Mouse (Mus musculus): ENCODE data around the gene Atp6v1e1. TPM values are rescaled to one million over a fixed set of nuclear protein-coding genes. Genes with fewer than 3 reads are reported as not detected.

The Atp6v1e1 gene
- polyA plus RNA-seq, 1 experiment from 2014 or later = 297 TPM

DNA sequence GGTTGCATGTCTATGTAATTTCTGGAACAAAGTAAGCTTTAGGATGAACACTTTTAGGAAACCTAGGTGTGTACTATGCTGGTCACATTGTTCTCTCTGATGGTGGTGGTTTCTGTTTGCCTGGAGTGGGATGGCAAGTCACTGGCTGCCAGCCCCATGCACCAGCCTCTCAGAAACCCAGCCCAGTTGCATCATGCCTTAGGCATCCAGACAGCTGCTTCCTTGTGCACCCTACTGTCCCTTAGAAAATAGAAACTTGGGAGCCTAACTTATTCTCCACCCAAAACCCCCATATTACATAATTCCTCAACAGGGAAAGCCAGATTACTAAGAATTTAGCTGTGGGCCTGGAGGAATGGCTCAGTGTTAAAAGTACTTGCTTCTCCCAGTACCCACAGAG, 50.6 kb downstream of the Atp6v1e1 start:
- no peak overlapping the region for H3K4me3 ChIP-seq (ENCODE audit: low read depth, low read length)
- H3K36me3 ChIP-seq (ENCODE audit: control insufficient read depth, insufficient read depth) = no peaks in the 10 kb centered on the region
- ATAC-seq = no peak
- H3K9ac ChIP-seq (ENCODE audit: low read depth, low read length) = no peak overlapping the region
- no peaks in the 10 kb centered on the region for H3K9me3 ChIP-seq (ENCODE audit: control insufficient read depth)
- no peak overlapping the region for H3K4me2 ChIP-seq (replicated peaks; ENCODE audit: low read depth)
- H3K27me3 ChIP-seq (replicated peaks; ENCODE audit: control insufficient read depth, insufficient read depth, low read length) = no peaks in the 10 kb centered on the region
- TF ChIP-seq CTCF (IDR thresholded peaks at IDR 0.05; ENCODE audit: low read depth) = no peak
- H3K4me1 ChIP-seq (replicated peaks; ENCODE audit: control insufficient read depth, insufficient read depth, low read length) = no peaks in the 10 kb centered on the region
- no peak overlapping the region for H3K27ac ChIP-seq (ENCODE audit: low read depth, low read length)

DNA sequence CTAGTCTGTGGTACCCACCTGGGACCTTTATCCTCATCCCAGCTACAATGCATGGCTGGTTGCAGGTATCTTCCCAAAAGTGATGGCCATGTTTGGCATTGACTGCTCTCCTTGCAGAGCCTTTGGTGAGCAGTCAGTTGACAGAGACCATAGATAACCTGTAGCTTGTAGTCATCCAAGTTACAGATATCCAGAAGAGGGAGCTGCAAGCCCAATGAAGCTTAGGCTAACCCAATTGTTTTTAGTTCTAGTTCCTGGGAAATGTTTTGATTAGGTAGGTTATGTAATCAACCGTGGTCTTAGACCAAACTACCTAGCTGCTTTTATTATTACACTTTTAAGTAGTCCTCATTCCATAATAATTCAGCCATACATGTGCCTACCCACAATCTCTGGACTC, 51.2 kb downstream of the Atp6v1e1 start:
- H3K27me3 ChIP-seq (replicated peaks; ENCODE audit: control insufficient read depth, insufficient read depth, low read length) = no peaks in the 10 kb centered on the region
- no peak for ATAC-seq
- no peak overlapping the region for H3K27ac ChIP-seq (ENCODE audit: low read depth, low read length)
- H3K9ac ChIP-seq (ENCODE audit: low read depth, low read length) = no peak overlapping the region
- TF ChIP-seq CTCF (IDR thresholded peaks at IDR 0.05; ENCODE audit: low read depth) = 0 out of 2 replicates have a peak, but pooled peaks have one; percentile 23
- WGBS = 68% methylated on average over 1 of the region's 1 CpGs
- H3K9me3 ChIP-seq (ENCODE audit: control insufficient read depth) = no peaks in the 10 kb centered on the region
- no peak overlapping the region for H3K4me2 ChIP-seq (replicated peaks; ENCODE audit: low read depth)
- no peak overlapping the region for H3K4me3 ChIP-seq (ENCODE audit: low read depth, low read length)
- H3K36me3 ChIP-seq (ENCODE audit: control insufficient read depth, insufficient read depth) = no peaks in the 10 kb centered on the region
- H3K4me1 ChIP-seq (replicated peaks; ENCODE audit: control insufficient read depth, insufficient read depth, low read length) = no peaks in the 10 kb centered on the region

DNA sequence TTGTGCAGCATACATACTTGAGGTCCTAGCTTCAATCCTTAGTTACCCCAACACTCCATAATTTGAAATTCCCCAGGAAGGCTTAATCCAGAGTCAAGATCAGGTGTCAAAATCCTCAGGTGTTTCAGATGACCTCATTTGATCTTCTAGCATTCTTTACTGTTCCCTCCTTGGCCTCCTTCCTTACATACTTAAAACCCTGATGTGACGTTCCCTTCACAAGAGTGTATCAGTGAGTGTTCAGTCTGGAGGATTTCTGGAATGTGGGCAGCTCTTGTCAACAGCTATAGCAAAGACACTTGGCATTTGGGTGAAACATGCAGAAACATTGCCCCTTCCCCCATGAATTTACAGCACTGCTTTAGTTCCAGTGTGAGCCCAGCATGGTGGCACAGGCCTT, 52.6 kb downstream of the Atp6v1e1 start:
- no peak for TF ChIP-seq CTCF (IDR thresholded peaks at IDR 0.05; ENCODE audit: low read depth)
- no peak overlapping the region for H3K4me3 ChIP-seq (ENCODE audit: low read depth, low read length)
- H3K27ac ChIP-seq (ENCODE audit: low read depth, low read length) = no peak overlapping the region
- H3K36me3 ChIP-seq (ENCODE audit: control insufficient read depth, insufficient read depth) = no peaks in the 10 kb centered on the region
- H3K4me1 ChIP-seq (replicated peaks; ENCODE audit: control insufficient read depth, insufficient read depth, low read length) = no peaks in the 10 kb centered on the region
- 96% methylated on average over 1 of the region's 1 CpGs for WGBS
- no peaks in the 10 kb centered on the region for H3K27me3 ChIP-seq (replicated peaks; ENCODE audit: control insufficient read depth, insufficient read depth, low read length)
- no peak overlapping the region for H3K4me2 ChIP-seq (replicated peaks; ENCODE audit: low read depth)
- ATAC-seq = no peak
- H3K9me3 ChIP-seq (ENCODE audit: control insufficient read depth) = no peaks in the 10 kb centered on the region
- no peak overlapping the region for H3K9ac ChIP-seq (ENCODE audit: low read depth, low read length)

DNA sequence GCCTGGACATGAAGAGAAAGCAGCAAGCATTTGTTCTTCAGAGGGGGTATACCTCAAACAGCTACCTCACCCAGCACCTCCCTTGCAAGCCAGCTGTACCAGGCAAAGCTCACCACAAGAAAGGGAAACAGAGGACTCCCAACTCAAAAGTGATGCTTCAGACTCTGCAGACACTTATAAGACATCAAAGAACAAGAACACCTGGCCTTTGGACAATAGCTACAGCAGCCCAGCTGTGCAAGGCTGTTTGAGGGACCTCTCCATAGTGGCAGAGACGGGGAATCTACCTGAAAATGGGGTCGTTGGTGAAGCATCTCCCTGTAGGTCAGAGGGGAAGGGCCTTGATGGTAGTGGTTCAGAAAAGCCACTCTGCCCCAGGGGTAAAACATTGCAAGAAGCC, 61.4 kb downstream of the Atp6v1e1 start:
- Histone ChIP-seq H3K4me1 (replicated peaks; ENCODE audit: control insufficient read depth, insufficient read depth, low read length) (no peaks in the 10 kb centered on the region), H3K36me3 (ENCODE audit: control insufficient read depth, insufficient read depth) (no peaks in the 10 kb centered on the region), H3K27ac (ENCODE audit: low read depth, low read length) (no peak overlapping the region), H3K27me3 (replicated peaks; ENCODE audit: control insufficient read depth, insufficient read depth, low read length) (no peaks in the 10 kb centered on the region), H3K9me3 (ENCODE audit: control insufficient read depth) (no peaks in the 10 kb centered on the region), H3K4me3 (ENCODE audit: low read depth, low read length) (no peak overlapping the region), H3K4me2 (replicated peaks; ENCODE audit: low read depth) (no peak overlapping the region), H3K9ac (ENCODE audit: low read depth, low read length) (no peak overlapping the region)
- 88% methylated on average over 2 of the region's 2 CpGs for WGBS
- no peak for ATAC-seq
- no peak for TF ChIP-seq CTCF (IDR thresholded peaks at IDR 0.05; ENCODE audit: low read depth)

DNA sequence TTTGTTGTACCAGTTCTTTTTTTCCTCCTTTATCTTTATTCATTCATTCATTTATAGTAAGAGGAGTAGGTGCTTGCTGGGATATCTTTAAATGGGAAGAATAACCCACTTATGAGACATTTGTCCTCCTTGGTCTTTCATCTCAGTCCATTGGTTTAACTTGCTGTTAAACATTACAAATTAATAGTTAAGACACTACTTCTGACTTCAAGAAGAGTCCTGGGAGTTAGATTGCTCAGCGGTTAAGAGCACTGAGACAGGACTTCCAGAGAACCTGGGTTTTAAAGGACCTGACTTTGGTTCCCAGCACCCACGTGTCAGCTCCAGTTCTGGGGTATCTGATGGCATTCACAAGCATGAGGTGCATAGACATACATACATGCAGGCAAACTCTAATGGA, 76.2 kb downstream of the Atp6v1e1 start:
- H3K9ac ChIP-seq (ENCODE audit: low read depth, low read length) = no peak overlapping the region
- no peaks in the 10 kb centered on the region for H3K36me3 ChIP-seq (ENCODE audit: control insufficient read depth, insufficient read depth)
- ATAC-seq = no peak
- no peak for TF ChIP-seq CTCF (IDR thresholded peaks at IDR 0.05; ENCODE audit: low read depth)
- no peak overlapping the region for H3K4me2 ChIP-seq (replicated peaks; ENCODE audit: low read depth)
- H3K4me1 ChIP-seq (replicated peaks; ENCODE audit: control insufficient read depth, insufficient read depth, low read length) = no peaks in the 10 kb centered on the region
- no peaks in the 10 kb centered on the region for H3K27me3 ChIP-seq (replicated peaks; ENCODE audit: control insufficient read depth, insufficient read depth, low read length)
- H3K9me3 ChIP-seq (ENCODE audit: control insufficient read depth) = no peaks in the 10 kb centered on the region
- 85% methylated on average over 2 of the region's 2 CpGs for WGBS
- H3K27ac ChIP-seq (ENCODE audit: low read depth, low read length) = no peak overlapping the region
- H3K4me3 ChIP-seq (ENCODE audit: low read depth, low read length) = no peak overlapping the region

Small RNAs within 50 kb of the gene (microRNA-seq; reads per million reads assigned to microRNA genes)
- not detected for gene Gm25193

Other genes starting within 250 kb of the Atp6v1e1 start
- gene Cecr2, start 156.4 kb downstream of the Atp6v1e1 start, polyA plus RNA-seq (2015; fragmentation: Nextera tagmentation; extraction: Ambion mirVana) = 0.13 and 0.26 TPM in 2 replicates
- not detected in 2 replicates for gene Slc25a18, start 49.2 kb downstream of the Atp6v1e1 start, polyA plus RNA-seq (2015; fragmentation: Nextera tagmentation; extraction: Ambion mirVana)
- 9.4 and 9.9 TPM in 2 replicates for gene Bcl2l13, start 13.4 kb upstream of the Atp6v1e1 start, polyA plus RNA-seq (2015; fragmentation: Nextera tagmentation; extraction: Ambion mirVana)
- 24.8 and 28.6 TPM in 2 replicates for gene Bid, start 94.1 kb upstream of the Atp6v1e1 start, polyA plus RNA-seq (2015; fragmentation: Nextera tagmentation; extraction: Ambion mirVana)